Mouse (Mus musculus) spleen, postnatal 14 days (tissue): ENCODE measurements around the gene Hspb3.
A peak's percentile ranks its signal among the peaks of the same experiment; 100 is the strongest.

Source experiments
- DNase-seq, 2 experiments: peaks; one replicate each; pipeline ENCODE4 v3.0.0; 2021 to 2022; ENCODE audit warnings: low spot score in 2 of 2

The Hspb3 gene

GRCm38 (mm10) chr13:113635799-113636222, 27.7 kb downstream of the Hspb3 start:
- DNase-seq = no peak

DNA sequence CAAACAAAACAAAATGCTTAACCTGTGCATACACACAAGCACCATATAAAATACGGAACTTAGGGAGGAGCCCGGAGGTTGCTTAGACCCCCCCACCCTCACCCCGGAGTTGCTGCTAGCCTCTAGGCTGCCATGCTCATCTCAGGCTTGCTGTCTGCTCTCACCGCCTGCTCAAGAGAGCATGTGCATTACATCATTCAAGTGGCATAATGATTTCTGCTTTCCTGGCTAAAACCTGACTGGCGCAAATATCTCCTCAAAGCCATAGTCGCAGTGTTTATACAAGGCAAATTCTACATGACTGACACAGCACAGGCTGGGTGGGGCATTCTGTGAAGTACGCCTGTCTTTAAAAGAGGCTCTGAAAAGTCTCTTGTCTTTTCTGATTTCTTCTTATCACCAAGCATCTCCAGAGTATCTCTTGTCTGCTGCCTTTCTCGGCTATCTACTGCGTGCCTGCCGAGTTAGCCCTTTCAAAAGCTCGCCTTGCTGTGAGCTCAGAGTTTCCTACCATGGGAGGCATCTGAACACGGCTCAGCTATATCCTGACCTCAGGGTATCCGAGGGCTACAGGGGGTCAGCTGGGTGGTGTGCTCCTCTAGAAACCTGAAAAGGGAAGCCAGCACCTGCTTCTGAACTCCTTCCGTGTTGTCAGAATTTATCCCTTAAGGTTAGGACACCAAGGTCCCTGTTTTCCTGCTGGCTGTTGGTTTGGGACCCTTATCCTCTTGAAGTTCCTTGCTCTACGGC, 28.6 kb downstream of the Hspb3 start:
- no peak for DNase-seq

- no peak for DNase-seq
These were observed 31.0 kb downstream of the Hspb3 start for GRCm38 (mm10) chr13:113632506-113632905.

DNA sequence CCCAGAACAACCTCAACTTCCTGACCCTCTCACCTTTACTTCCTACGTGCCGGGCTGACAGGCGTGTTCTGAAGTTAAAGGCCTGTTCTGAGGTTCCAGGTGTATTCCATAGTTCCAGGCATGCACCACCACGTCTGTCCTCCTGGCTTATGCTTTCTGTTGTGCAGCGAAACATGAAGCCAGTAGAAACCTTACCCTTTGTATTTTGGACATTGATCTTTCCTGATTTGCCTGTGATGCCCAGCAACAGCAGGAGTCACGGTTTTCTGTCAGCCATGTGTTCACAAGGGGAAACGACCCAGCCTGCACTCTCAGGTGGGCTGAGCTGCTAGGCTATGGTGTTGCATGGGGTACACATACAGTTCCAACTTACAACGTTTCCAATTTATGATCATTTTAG, 35.9 kb downstream of the Hspb3 start:
- DNase-seq = no peak

- no peak for DNase-seq
These were observed 40.6 kb downstream of the Hspb3 start for GRCm38 (mm10) chr13:113622865-113623255.

DNA sequence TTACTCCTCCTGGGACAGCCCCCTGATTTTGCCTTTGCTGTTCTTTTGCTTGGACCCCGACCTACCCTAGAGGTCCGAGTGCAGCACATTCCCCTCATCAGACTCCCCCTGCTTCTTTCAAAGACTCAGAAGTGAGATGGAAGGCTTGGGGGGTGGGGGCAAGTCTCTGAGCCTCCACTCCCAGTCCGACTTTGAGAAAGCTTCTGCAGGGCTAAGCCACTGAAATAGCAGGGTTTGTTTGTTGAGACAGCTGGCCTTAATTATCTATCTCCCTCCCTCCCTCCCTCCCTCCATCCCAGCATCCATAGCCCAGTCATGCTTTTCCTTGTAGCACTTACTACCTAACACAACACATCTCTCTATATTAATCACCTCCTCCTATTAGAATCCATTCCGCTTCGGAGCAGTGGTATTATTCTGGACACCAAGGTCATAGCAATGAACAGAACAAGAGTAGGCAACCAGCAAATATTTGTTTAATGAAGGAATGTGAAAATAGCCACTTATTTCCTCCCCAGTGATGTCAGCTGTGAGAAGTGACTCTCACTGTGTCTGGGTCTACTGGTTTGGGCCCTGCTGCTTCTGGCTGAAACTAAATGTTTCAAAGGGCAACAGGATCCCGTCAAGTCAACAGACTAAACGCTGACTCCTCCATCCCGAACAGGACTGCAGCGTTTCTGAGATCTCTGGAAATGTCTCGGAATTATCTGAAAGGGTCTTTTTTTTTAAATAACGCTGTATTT, 41.2 kb downstream of the Hspb3 start:
- DNase-seq = no peak

DNA sequence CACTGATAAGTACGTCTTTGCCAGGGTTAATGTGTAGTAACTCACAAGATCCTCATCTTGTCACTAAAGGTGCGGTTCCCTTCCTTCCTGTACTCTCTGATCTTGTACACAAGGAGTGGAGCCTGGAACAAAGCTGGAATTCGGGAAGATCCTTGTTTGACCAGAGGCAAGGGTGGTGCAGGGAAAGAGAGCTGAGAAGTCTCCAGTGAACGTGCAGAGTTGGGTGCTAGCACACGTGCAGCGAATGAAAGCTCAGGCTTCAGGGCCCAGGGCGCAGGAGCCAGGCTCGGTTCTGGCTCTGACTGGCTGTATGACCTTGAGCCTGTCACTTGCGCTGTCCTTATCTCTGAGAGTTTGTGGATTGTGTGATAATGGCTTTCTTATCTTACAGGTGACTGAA, 44.5 kb downstream of the Hspb3 start:
- DNase-seq = no peak

GRCm38 (mm10) chr13:113617891-113618823, 45.3 kb downstream of the Hspb3 start, which contains the start of gene Snx18:
TSS of gene Snx18 (minus strand) at chr13:113618564.
- peak; percentile 69 to 83 for DNase-seq

GRCm38 (mm10) chr13:113617338-113617890, 46.1 kb downstream of the Hspb3 start:
- no peak for DNase-seq

- DNase-seq = no peak
These were observed 46.6 kb downstream of the Hspb3 start for GRCm38 (mm10) chr13:113616751-113617337.

- DNase-seq = no peak
These were observed 47.4 kb downstream of the Hspb3 start for GRCm38 (mm10) chr13:113615971-113616671.

DNA sequence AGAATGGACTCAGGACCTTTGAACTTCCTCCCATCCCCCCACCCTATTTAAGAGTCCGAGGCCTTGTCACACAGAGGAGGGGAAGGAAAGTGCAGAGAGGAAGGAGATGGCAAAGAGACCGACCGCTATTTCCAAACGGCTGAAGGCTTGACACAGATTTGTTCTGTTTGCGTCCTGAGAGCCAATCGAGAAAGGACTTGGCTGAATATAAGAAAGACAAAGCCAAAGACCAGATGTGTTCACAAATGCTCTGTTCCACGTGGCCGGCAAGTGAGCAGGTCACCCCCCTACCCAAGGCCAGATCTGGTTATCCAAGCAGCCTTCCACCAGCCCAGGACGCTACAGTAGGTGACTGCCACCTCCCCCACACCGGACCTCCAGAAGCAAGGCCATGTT, 47.9 kb downstream of the Hspb3 start:
- DNase-seq = no peak

- peak; percentile 49 to 67 for DNase-seq
These were observed 48.6 kb downstream of the Hspb3 start for GRCm38 (mm10) chr13:113614635-113615545.

- no peak for DNase-seq
These were observed 49.6 kb downstream of the Hspb3 start for GRCm38 (mm10) chr13:113613882-113614281.

- DNase-seq = no peak
These were observed 50.1 kb downstream of the Hspb3 start for GRCm38 (mm10) chr13:113613341-113613740.
